Mouse (Mus musculus) left cerebral cortex, postnatal 10 days (tissue): Measurements from ENCODE around the gene Gm5105. TPM values are rescaled to one million over a fixed set of nuclear protein-coding genes. Genes with fewer than 3 reads are reported as not detected.
A peak's percentile ranks its signal among the peaks of the same experiment; 100 is the strongest.

ENCODE experiments used
- DNase-seq, 2 experiments: peaks; one replicate each; pipeline ENCODE4 v3.0.0; 2021 to 2022; ENCODE audit warnings: low spot score in 2 of 2, mixed read lengths in 1 of 2; ENCODE audit errors: extremely low spot score in 1 of 2
- intact Hi-C: fragments of 180-260 bp; cut with DNase I; formaldehyde crosslinking; loops from one replicate; pipeline ENCODE4 v1.15.1; 2025
- total RNA-seq, 2 experiments: library from RNA; stranded (reverse); gene quantifications; 2 replicates each; pipeline ENCODE4 v1.2.3; 2021

Gm5105 gene
- total RNA-seq, 2 experiments from 2014 or later, result not detected

DNA sequence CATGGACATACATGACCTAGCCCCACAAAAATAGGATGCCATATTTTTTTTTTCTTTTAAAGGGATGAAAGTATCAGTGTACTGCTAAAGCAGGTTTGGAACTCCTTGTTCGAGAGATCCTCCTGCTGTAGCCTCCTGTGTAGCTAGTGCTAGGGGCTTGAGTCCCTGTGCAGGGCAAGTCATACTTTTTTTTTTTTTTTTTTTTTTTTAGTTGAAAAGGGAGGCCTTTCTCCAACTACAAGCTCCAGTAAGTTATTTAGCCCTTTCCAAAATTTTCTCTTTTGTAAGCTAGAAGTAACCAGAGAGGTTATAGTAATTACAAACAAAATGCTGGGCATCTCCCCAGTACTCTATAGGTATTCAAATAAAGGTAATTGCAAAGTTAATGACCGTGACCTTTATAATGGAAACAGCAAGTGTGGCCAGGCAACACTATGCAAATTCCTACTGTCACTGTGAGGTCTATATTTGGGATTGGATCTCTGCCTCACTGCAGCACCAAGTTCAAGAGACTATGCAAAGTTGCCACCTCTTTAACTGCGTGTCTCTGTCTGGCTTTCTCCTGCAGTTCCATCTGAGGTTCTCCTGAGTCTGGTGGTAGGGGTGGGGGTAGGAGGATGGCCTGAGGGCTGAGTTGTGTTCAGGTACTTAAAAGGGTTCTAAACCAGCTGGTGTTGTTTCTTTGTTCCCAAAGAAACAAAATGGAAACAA lies 25.4 kb downstream of the Gm5105 start:
- intact Hi-C loops, result no loop called here
- no peak for DNase-seq

GRCm38 (mm10) chr3:138040938-138041337 lies 26.2 kb downstream of the Gm5105 start:
- intact Hi-C loops, result no loop called here
- DNase-seq, result no peak

GRCm38 (mm10) chr3:138033986-138034385 lies 33.2 kb downstream of the Gm5105 start:
- intact Hi-C loops, result no loop called here
- DNase-seq, result no peak

- DNase-seq, result no peak
- intact Hi-C loops, result no loop called here
These were observed 36.6 kb downstream of the Gm5105 start for GRCm38 (mm10) chr3:138030563-138030962.

- intact Hi-C loops, result no loop called here
- DNase-seq, result no peak
These were observed 37.8 kb downstream of the Gm5105 start for GRCm38 (mm10) chr3:138029351-138029750.

GRCm38 (mm10) chr3:138027575-138028362 lies 39.4 kb downstream of the Gm5105 start:
- intact Hi-C loops, result no loop called here
- no peak for DNase-seq

- DNase-seq, result peak; percentile 16 to 55
- intact Hi-C loops, result no loop called here
These were observed 40.9 kb downstream of the Gm5105 start for GRCm38 (mm10) chr3:138026286-138026685.

- DNase-seq, result no peak
- intact Hi-C loops, result no loop called here
These were observed 44.5 kb downstream of the Gm5105 start for GRCm38 (mm10) chr3:138022651-138023050.

DNA sequence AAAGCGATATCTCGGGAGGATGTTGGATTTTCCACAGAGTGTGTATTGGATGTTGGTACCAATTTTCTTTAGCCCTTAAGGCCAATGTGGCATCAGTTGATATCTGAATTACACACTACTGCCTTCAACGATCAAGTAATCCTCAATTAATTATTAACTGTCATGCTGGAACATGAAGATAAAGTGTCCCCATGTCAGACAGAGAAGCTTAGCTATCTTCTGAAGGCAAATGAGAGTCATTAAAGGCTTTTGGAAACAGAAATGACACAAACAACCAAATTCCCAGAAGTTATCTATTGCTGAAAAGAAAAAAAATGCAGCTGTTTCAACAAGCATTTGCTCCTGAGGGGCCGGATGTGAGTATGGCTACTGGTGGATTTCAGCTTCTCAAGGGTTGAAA lies 45.2 kb downstream of the Gm5105 start:
- intact Hi-C loops, result no loop called here
- DNase-seq, result no peak

GRCm38 (mm10) chr3:138016810-138017209 lies 50.4 kb downstream of the Gm5105 start:
- no peak for DNase-seq
- intact Hi-C loops, result no loop called here

- intact Hi-C loops, result no loop called here
- DNase-seq, result no peak
These were observed 52.5 kb downstream of the Gm5105 start for GRCm38 (mm10) chr3:138014725-138015124.

GRCm38 (mm10) chr3:138012351-138012750 lies 54.8 kb downstream of the Gm5105 start:
- no peak for DNase-seq
- intact Hi-C loops, result no loop called here

DNA sequence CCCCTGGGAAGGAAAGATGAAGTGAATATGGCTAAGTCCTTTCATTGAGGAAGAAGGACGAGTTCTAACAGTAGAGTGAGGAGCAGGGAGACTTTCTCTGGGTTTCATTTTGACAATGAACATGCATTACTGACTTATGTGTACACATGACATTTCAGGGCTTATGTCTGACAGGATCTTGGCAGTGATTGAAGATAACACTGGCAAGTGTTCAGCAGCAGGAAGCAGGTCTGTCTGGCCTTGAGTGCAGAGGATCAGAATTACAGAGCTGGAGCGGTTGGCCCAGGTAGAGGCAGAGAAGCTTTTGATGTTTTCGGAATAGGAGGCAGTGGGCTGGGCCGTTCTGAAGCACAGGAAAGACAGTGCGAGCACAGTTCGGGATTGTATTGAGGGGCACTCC lies 59.0 kb downstream of the Gm5105 start:
- no peak for DNase-seq
- intact Hi-C loops, result no loop called here

- no peak for DNase-seq
- intact Hi-C loops, result no loop called here
These were observed 60.3 kb downstream of the Gm5105 start for GRCm38 (mm10) chr3:138006896-138007295.

- DNase-seq, result no peak
- intact Hi-C loops, result no loop called here
These were observed 63.9 kb downstream of the Gm5105 start for GRCm38 (mm10) chr3:138003264-138003663.

DNA sequence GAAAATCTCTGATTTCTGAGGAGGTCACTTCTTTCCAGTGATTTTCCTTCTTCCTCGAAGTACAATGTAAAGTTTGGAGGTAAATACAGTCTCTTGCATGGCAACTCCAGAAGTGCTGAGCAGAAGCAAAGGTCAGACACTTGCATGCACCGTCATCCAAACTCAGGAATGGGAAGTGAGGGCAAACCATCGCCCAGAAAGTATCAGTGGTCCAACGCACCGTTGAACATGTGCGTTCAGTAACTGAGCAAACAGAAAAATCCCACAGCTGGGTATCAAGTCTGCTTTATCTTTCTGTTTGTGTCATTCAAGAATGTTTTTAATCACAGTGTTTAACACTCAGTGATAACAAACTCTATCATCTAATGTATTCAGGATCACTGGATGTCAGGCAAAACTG lies 64.6 kb downstream of the Gm5105 start:
- no peak for DNase-seq
- intact Hi-C loops, result no loop called here

DNA sequence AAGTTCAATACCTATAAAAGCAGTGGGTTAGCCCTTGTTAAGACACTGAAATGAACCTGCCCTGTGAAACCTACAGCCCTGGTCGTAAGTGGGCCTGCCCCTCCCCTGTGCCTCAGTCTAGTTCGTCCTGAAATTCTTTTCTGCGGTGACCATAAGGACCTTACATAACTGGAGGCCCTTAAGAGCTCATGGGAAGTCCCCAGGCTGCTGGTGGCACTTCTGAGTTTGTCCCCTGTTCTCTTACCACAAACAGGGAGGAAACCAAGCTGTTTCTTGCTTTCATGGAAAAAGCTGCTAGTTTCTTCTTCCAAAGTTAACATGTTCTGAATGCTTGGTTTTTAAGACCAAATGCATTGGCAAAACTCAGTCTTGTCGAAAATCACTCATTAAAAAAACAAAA lies 65.3 kb downstream of the Gm5105 start:
- DNase-seq, result no peak

DNA sequence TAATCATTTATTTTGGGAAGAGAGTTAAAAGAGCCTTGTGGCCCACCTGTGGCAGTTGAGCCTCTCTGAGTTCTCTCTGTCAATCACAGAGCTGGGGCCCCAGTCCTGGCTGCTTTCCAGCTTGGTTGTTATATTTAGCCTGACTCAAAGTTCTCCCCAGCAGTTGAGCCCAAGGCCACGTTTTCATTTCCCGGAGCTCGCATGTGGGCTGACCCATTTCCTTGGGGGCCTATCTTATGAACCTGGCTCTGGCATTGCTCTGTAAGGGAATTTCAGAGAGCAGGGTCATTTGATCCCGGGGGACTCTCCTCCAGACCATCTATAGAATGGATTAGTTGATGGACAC lies 66.5 kb downstream of the Gm5105 start:
- intact Hi-C loops, result no loop called here
- peak; percentile 38 to 60 for DNase-seq

More for the DNA sequence above, 65.3 kb downstream of the Gm5105 start:
- intact Hi-C loops, result no loop called here

DNA sequence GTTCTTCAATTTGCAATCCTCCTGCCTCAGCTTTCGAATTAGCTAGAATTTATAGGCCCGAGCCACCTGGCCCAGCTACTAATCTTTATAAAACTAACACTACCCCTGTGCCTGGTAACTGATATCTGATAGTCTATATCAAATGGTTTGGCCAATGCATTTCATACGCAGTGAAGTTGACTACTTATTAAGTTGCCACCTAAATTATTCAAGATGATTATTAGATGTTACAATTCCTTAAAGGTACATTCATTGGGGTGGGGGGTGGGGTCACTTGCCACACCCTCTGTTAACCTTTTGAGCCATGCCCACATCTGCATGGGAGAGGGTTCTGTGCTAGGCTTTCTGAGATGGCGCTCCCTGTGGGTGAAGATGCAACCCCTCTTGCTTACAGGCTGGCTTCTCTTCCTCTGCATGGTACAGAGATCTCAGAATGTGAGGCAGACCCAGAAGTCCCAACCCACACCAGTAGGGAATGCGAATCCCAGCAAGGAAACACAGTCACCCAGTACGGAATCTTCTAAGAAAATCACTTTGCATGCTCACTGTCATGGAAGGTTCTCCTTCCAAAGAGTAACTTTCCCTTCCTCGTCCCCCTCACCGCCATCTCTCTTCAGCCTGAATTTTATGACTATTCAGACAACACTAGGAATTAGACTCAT lies 67.0 kb downstream of the Gm5105 start:
- intact Hi-C loops, result no loop called here
- DNase-seq, result no peak

GRCm38 (mm10) chr3:137999224-137999790 lies 67.9 kb downstream of the Gm5105 start:
- intact Hi-C loops, result no loop called here
- DNase-seq, result no peak
